Mouse (Mus musculus) layer of hippocampus, postnatal 36 days (tissue): ENCODE measurements at regions not wholly inside any gene's neighbourhood (a gene's known extent, or its start where the extent isn't known, plus 50 kb on each side); places are given as distances from the start of the nearest gene placed in this dataset.

Source experiments
- DNase-seq, 2 experiments: peaks; one replicate each; pipeline ENCODE4 v3.0.0; 2022

DNA sequence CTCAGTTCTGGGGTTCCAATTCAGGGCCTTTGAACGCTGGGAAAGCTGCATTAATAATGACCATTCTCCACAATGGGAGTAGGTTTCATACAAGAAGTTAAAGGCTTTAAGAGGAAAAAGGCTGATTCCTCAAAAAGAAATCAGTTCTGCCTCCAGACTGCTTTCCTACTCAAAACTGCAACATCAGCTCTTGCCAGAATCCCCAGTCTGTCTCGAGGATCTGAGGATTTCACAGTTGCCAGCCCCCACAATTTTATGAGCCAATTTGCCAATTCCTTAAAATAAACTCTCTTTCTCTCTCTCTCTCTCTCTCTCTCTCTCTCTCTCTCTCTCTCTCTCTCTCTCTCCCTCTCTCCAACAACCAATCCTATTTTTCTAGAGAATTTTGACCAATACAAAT, 51.3 kb upstream of the Nhs start:
- no peak for DNase-seq
